Comparison of ENCODE assay signal across 24 mouse cellular contexts in genomic region chr5:134492956-134493355, GRCm38 (mm10). TPM values are rescaled to one million over a fixed set of nuclear protein-coding genes. Genes with fewer than 3 reads are reported as not detected.
DNase-seq lines count a peak whose midpoint lies in the region; ATAC-seq lines count a peak whose summit lies in the region.
"Had no signal": no experiment of that assay in that cellular context is flagged by ENCODE, and none has a peak within 500 bp of the region (broad histone marks: within the 10 kb centered on the region; RNA-seq: fewer than 3 reads in every experiment).

No protein-coding gene starts in this region.

- no peaks in the 10 kb centered on the region for H3K27me3 ChIP-seq in hindbrain, embryonic 13.5 days
- no peaks in the 10 kb centered on the region for H3K27me3 ChIP-seq in hindbrain, embryonic 10.5 days (ENCODE audit: insufficient read depth, poor library complexity, severe bottlenecking)
- H3K27me3 ChIP-seq: embryonic facial prominence, embryonic 13.5 days; embryonic facial prominence, embryonic 15.5 days; forebrain, embryonic 13.5 days had no signal

- WGBS in hindbrain, embryonic 13.5 days = 97% methylated on average over 4 of the region's 4 CpGs
- WGBS in hindbrain, embryonic 10.5 days = 98% methylated on average over 4 of the region's 4 CpGs

- DNase-seq in cerebellum, adult 11-12 months = peak; percentile 3
- no peak for DNase-seq in cerebellum, postnatal 25 days
- peak; percentile 72 for DNase-seq in heart, adult 11 months
- DNase-seq in heart, adult 9 months (ENCODE audit: low spot score in 2 of 2) = no peak
- no peak for DNase-seq in hindbrain, embryonic 10.5 days (ENCODE audit: low spot score)
- DNase-seq in ovary, postnatal 36 days (ENCODE audit: low spot score) = peak; percentile 2
- no peak for DNase-seq in ovary, postnatal 14 days (ENCODE audit: low spot score)
- DNase-seq: adrenal gland, adult 2 months; adrenal gland, postnatal 10 days; adrenal gland, postnatal 25 days; B cell, adult 2 months; cerebellum, adult 11 months; cerebellum, adult 2 months; cerebellum, adult 9-10 months; cerebellum, postnatal 10 days; cerebellum, postnatal 36 days; embryo, embryonic 11 days had no signal

- no peak overlapping the region for H3K4me3 ChIP-seq in hindbrain, embryonic 13.5 days
- no peak overlapping the region for H3K4me3 ChIP-seq in hindbrain, embryonic 10.5 days
- H3K4me3 ChIP-seq: embryonic facial prominence, embryonic 13.5 days; embryonic facial prominence, embryonic 15.5 days; erythroblast, embryonic 14.5 days; forebrain, embryonic 10.5 days; forebrain, embryonic 13.5 days had no signal

- no peaks in the 10 kb centered on the region for H3K4me1 ChIP-seq in hindbrain, embryonic 13.5 days (replicated peaks)
- peaks cover 14% of the 10 kb centered on the region for H3K4me1 ChIP-seq in hindbrain, embryonic 10.5 days (replicated peaks)
- H3K4me1 ChIP-seq: forebrain, embryonic 13.5 days had no signal

- H3K9me3 ChIP-seq in hindbrain, embryonic 13.5 days = no peaks in the 10 kb centered on the region
- H3K9me3 ChIP-seq in hindbrain, embryonic 10.5 days = no peaks in the 10 kb centered on the region
- H3K9me3 ChIP-seq: embryonic facial prominence, embryonic 13.5 days; embryonic facial prominence, embryonic 15.5 days; forebrain, embryonic 10.5 days; forebrain, embryonic 13.5 days had no signal

- 0 out of 2 replicates have a peak overlapping the region, but pooled peaks have one; percentile 14 for H3K27ac ChIP-seq in hindbrain, embryonic 13.5 days
- H3K27ac ChIP-seq in hindbrain, embryonic 10.5 days = no peak overlapping the region
- H3K27ac ChIP-seq: embryonic facial prominence, embryonic 15.5 days; forebrain, embryonic 10.5 days; forebrain, embryonic 13.5 days had no signal

- no peak for ATAC-seq in hindbrain, embryonic 13.5 days (ENCODE audit: low FRiP score)
- ATAC-seq: CD4-positive, CD25-positive, alpha-beta regulatory T cell, adult 4 months had no signal

- H3K9ac ChIP-seq in hindbrain, embryonic 13.5 days = no peak overlapping the region
- H3K9ac ChIP-seq: embryonic facial prominence, embryonic 13.5 days; embryonic facial prominence, embryonic 15.5 days; forebrain, embryonic 13.5 days had no signal

- peaks cover 90% of the 10 kb centered on the region for H3K36me3 ChIP-seq in hindbrain, embryonic 13.5 days
- H3K36me3 ChIP-seq in hindbrain, embryonic 10.5 days = peaks cover 94% of the 10 kb centered on the region

- H3K4me2 ChIP-seq in hindbrain, embryonic 13.5 days = no peak overlapping the region
- H3K4me2 ChIP-seq: embryonic facial prominence, embryonic 13.5 days; embryonic facial prominence, embryonic 15.5 days; forebrain, embryonic 13.5 days had no signal

RNA-seq across cellular contexts. Expression of gene Gtf2ird1, which starts 36.4 kb away (rescaled TPM):
- polyA plus RNA-seq in hindbrain, embryonic 13.5 days (2015; fragmentation: Nextera tagmentation; extraction: Ambion mirVana) = 74.5 and 76.0 TPM in 2 replicates
- polyA plus RNA-seq in hindbrain, embryonic 10.5 days (2016; fragmentation: Nextera tagmentation; extraction: Ambion mirVana) = 84.8 and 91.6 TPM in 2 replicates

RNA-seq across cellular contexts. Expression of gene Clip2, which starts 59.3 kb away (rescaled TPM):
- 14.4 and 15.1 TPM in 2 replicates for polyA plus RNA-seq in hindbrain, embryonic 13.5 days (2015; fragmentation: Nextera tagmentation; extraction: Ambion mirVana)
- 6.0 and 8.1 TPM in 2 replicates for polyA plus RNA-seq in hindbrain, embryonic 10.5 days (2016; fragmentation: Nextera tagmentation; extraction: Ambion mirVana)

Comparison
In these comparisons a context has a peak if more than half of its experiments do, and no peak if none do; other contexts are left out.
1. DNase-seq: peak in cerebellum, adult 11-12 months (single experiment), heart, adult 11 months (single experiment) and ovary, postnatal 36 days (single experiment); none in cerebellum, postnatal 25 days (0 of 2), heart, adult 9 months (0 of 2), hindbrain, embryonic 10.5 days (single experiment) and ovary, postnatal 14 days (single experiment).